Mouse (Mus musculus): ENCODE measurements around the gene Ahrr. TPM values are rescaled to one million over a fixed set of nuclear protein-coding genes. Genes with fewer than 3 reads are reported as not detected.
A peak's percentile ranks its signal among the peaks of the same experiment; 100 is the strongest.

Gene Ahrr
- polyA plus RNA-seq, 1 experiment from 2014 or later = 0.08 TPM

DNA sequence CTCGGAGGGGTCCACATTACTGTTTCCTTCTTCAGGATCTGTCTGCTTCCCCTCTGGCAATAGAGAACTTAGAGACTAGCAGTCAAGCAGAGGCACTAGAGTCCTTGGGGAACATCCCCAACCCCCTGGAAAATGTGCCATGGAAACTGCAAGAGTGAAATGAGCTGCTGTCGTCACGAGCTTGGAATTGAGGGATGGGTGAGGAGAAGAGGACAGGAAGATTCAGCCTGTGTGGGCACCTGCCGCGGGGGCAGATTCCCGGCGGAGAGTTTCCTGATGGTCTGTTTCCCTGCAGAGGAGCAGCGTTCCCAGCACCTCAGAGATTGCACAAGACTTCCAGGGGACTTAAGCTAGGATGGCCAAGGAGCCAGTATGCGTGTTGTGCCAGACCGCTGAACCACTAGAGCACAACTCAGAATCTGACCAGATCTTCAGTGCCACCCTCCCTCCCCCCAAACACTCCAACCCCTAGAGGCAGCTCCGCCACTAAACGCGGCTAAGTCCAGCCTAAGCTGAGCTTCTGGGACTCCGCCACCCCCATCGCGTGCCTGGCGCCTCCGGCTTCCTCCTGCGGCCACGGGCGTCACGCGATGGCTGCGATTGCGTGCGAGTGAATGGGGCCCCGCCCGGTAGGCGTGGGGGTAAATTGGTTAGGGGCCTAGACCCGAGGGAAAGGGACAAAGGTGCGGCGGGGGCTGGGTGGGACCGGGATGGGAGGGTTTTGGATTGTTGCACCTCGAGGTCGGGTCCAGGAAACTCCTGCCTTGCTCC, 32.5 kb downstream of the Ahrr start:
- H3K27ac ChIP-seq (ENCODE audit: low read length) = peak overlapping the region; percentile 38; the same call in 1 of the 2 replicates
- WGBS (ENCODE audit: insufficient replicate concordance) = 3% methylated on average over 35 of the region's 35 CpGs
- no peaks in the 10 kb centered on the region for H3K4me1 ChIP-seq (ENCODE audit: control insufficient read depth, low read depth, low read length)
- H3K36me3 ChIP-seq (ENCODE audit: control insufficient read depth, insufficient read depth) = no peaks in the 10 kb centered on the region
- no peaks in the 10 kb centered on the region for H3K9me3 ChIP-seq (replicated peaks; ENCODE audit: control insufficient read depth, low read length)
- no peak for ATAC-seq (ENCODE audit: low read depth)
- peaks cover 9% of the 10 kb centered on the region for H3K27me3 ChIP-seq (ENCODE audit: control insufficient read depth, insufficient read depth, low read depth, low read length)
- peak overlapping the region; percentile 67 for H3K4me2 ChIP-seq (ENCODE audit: low read depth, low read length)
- H3K9ac ChIP-seq (ENCODE audit: low read depth, low read length) = peak overlapping the region; percentile 29; the same call in 1 of the 2 replicates
- peak overlapping the region; percentile 49 for H3K4me3 ChIP-seq (ENCODE audit: low read depth, low read length)

DNA sequence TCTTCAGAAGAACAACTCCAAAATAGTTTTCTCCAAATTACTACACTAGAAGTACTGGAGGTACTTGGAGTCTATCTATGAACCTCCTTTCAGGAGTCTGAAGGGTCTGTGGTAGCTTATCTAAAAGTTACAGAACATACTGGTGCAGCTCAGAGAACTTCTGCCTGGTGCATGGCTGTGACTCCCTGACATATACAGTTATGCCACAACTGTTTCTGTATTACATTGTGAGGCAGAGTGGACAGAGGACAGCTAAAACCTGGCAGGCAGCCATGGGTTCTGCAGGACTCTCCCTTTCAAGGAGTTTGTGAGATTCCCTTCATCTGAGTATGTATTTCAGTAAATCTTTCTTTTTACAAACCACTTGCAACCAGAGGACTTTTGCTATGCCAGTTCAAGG, 45.6 kb downstream of the Ahrr start:
- Histone ChIP-seq H3K27ac (ENCODE audit: low read length) (no peak overlapping the region), H3K36me3 (ENCODE audit: control insufficient read depth, insufficient read depth) (no peaks in the 10 kb centered on the region), H3K27me3 (ENCODE audit: control insufficient read depth, insufficient read depth, low read depth, low read length) (no peaks in the 10 kb centered on the region), H3K4me2 (ENCODE audit: low read depth, low read length) (no peak overlapping the region), H3K9me3 (replicated peaks; ENCODE audit: control insufficient read depth, low read length) (no peaks in the 10 kb centered on the region), H3K9ac (ENCODE audit: low read depth, low read length) (no peak overlapping the region), H3K4me1 (ENCODE audit: control insufficient read depth, low read depth, low read length) (peaks cover 3% of the 10 kb centered on the region), H3K4me3 (ENCODE audit: low read depth, low read length) (no peak overlapping the region)
- ATAC-seq (ENCODE audit: low read depth) = peak; percentile 64

DNA sequence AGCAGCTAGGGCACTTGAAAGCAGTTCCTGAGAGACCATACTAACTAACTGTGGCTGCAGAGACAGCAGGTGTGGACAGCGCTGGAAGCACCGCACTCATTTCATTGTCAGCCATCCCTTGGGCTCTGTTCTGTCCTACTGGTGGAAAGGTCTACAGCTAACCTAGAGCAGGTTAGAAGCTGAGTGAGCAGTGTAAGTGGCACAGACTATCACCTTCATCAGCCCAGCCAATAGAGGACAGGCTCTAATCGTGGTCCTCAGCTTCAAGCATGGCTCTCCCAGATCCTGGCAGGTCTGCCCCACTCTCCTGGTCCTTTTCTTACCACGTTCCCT, 46.3 kb downstream of the Ahrr start:
- no peak overlapping the region for H3K27ac ChIP-seq (ENCODE audit: low read length)
- H3K27me3 ChIP-seq (ENCODE audit: control insufficient read depth, insufficient read depth, low read depth, low read length) = no peaks in the 10 kb centered on the region
- 53% methylated on average over 4 of the region's 4 CpGs for WGBS (ENCODE audit: insufficient replicate concordance)
- no peak overlapping the region for H3K4me3 ChIP-seq (ENCODE audit: low read depth, low read length)
- peak; percentile 43; the same call in 1 of the 2 replicates for ATAC-seq (ENCODE audit: low read depth)
- no peaks in the 10 kb centered on the region for H3K36me3 ChIP-seq (ENCODE audit: control insufficient read depth, insufficient read depth)
- peaks cover 3% of the 10 kb centered on the region for H3K4me1 ChIP-seq (ENCODE audit: control insufficient read depth, low read depth, low read length)
- H3K4me2 ChIP-seq (ENCODE audit: low read depth, low read length) = no peak overlapping the region
- no peaks in the 10 kb centered on the region for H3K9me3 ChIP-seq (replicated peaks; ENCODE audit: control insufficient read depth, low read length)
- no peak overlapping the region for H3K9ac ChIP-seq (ENCODE audit: low read depth, low read length)

DNA sequence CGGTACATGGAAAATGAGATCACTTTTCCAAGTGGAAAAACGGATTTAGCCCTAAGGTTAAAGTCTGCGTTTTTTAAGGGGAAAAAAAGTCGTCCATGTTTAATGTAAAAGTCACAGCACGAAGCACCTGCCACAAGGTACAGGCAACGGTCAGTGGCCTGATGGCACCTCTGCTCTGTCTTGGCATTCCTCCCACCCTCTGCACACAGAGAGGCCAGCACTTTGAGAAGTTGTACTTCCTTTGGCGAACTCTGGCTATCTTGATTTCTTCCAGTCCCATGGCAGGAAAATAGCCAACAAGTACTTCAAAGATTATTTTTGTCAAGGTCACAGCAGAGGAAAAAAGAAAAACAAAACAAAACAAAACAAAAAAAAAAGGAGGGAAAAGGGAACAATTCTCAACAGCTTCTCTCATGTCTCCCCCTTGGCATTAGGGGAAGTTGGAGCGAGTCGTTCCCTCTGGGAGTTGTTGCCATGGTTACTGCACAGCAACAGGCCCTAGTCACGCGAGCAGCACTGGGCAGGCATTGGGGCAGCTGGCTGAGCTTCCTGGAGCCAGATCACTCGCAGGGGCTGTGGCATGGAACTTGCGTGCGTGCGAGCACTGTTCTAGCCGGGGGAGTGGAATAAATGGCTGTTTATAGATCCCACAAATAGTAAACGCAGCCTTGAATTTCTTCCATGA, 46.8 kb downstream of the Ahrr start:
- no peaks in the 10 kb centered on the region for H3K27me3 ChIP-seq (ENCODE audit: control insufficient read depth, insufficient read depth, low read depth, low read length)
- no peaks in the 10 kb centered on the region for H3K36me3 ChIP-seq (ENCODE audit: control insufficient read depth, insufficient read depth)
- peak; percentile 50; the same call in 1 of the 2 replicates for ATAC-seq (ENCODE audit: low read depth)
- 35% methylated on average over 17 of the region's 17 CpGs for WGBS (ENCODE audit: insufficient replicate concordance)
- no peak overlapping the region for H3K4me3 ChIP-seq (ENCODE audit: low read depth, low read length)
- H3K4me1 ChIP-seq (ENCODE audit: control insufficient read depth, low read depth, low read length) = peaks cover 3% of the 10 kb centered on the region
- no peaks in the 10 kb centered on the region for H3K9me3 ChIP-seq (replicated peaks; ENCODE audit: control insufficient read depth, low read length)
- no peak overlapping the region for H3K4me2 ChIP-seq (ENCODE audit: low read depth, low read length)
- H3K9ac ChIP-seq (ENCODE audit: low read depth, low read length) = no peak overlapping the region
- no peak overlapping the region for H3K27ac ChIP-seq (ENCODE audit: low read length)

DNA sequence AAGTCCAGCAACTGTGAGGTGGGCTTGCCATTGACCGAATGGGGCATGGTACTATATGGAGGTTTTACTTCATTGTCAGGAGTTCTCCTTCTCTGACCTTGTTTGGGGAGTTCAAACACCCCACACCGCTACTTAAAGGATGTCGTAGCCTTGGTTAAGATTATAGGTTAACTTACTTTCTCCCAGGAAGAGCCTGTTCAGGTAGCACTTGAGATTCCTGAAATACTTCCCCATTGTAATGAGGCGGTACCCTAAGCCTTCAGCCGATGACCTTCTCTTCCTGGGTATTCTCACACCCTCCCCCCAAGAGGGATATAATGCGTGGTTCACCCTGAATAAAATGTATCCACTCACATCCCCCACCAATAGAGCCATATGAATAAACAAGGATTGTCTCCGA, 54.6 kb downstream of the Ahrr start:
- Histone ChIP-seq H3K4me2 (ENCODE audit: low read depth, low read length) (no peak overlapping the region), H3K27ac (ENCODE audit: low read length) (no peak overlapping the region), H3K9ac (ENCODE audit: low read depth, low read length) (no peak overlapping the region), H3K9me3 (replicated peaks; ENCODE audit: control insufficient read depth, low read length) (no peaks in the 10 kb centered on the region), H3K4me1 (ENCODE audit: control insufficient read depth, low read depth, low read length) (no peaks in the 10 kb centered on the region), H3K27me3 (ENCODE audit: control insufficient read depth, insufficient read depth, low read depth, low read length) (0 out of 2 replicates have a peak, but pooled peaks cover 2% of the 10 kb centered on the region), H3K36me3 (ENCODE audit: control insufficient read depth, insufficient read depth) (no peaks in the 10 kb centered on the region), H3K4me3 (ENCODE audit: low read depth, low read length) (no peak overlapping the region)
- 47% methylated on average over 7 of the region's 7 CpGs for WGBS (ENCODE audit: insufficient replicate concordance)
- no peak for ATAC-seq (ENCODE audit: low read depth)

DNA sequence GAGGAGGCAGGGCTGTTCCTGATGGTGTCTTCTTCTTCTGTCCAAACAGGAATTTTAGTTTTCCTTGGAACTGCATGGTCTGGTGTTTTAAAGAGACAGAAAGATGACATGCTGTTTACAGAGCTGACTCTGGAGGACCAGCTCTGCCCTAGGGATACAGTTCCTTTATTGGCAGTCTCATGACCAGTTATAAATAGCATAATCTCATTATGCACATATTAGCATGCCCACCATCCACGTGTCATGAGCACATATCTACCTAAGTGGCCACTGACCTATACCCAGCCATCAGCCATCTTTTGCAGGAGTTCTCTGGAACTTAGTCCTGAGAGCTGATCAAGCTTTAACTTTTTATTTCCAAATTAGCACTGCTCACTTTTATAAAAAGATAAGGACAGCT, 71.5 kb downstream of the Ahrr start:
- 32% methylated on average over 1 of the region's 1 CpGs for WGBS (ENCODE audit: insufficient replicate concordance)
- no peak overlapping the region for H3K4me2 ChIP-seq (ENCODE audit: low read depth, low read length)
- no peak overlapping the region for H3K4me3 ChIP-seq (ENCODE audit: low read depth, low read length)
- no peak overlapping the region for H3K27ac ChIP-seq (ENCODE audit: low read length)
- H3K9ac ChIP-seq (ENCODE audit: low read depth, low read length) = no peak overlapping the region
- H3K9me3 ChIP-seq (replicated peaks; ENCODE audit: control insufficient read depth, low read length) = no peaks in the 10 kb centered on the region
- no peak for ATAC-seq (ENCODE audit: low read depth)
- H3K36me3 ChIP-seq (ENCODE audit: control insufficient read depth, insufficient read depth) = no peaks in the 10 kb centered on the region
- no peaks in the 10 kb centered on the region for H3K4me1 ChIP-seq (ENCODE audit: control insufficient read depth, low read depth, low read length)
- no peaks in the 10 kb centered on the region for H3K27me3 ChIP-seq (ENCODE audit: control insufficient read depth, insufficient read depth, low read depth, low read length)

DNA sequence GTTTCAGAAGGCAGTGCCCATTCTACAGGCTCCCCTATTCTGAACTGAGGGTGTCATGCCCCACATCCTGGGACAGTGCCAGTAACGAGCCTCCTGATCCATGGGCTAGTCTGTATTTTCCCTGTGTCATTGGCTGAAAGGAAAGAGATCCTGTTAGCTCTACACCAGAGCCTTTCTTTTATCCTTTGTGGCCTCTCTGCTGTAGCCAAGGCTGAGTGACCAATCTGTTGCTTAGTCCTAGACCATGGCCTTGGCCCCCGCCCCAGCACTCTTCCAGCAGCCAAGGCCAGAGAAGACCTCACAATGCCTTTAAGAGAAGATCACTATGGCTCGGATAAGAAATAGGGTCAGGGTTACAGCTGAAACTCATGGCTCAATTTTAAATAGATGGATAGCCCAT, 73.7 kb downstream of the Ahrr start:
- WGBS (ENCODE audit: insufficient replicate concordance) = 58% methylated on average over 3 of the region's 3 CpGs
- Histone ChIP-seq H3K4me3 (ENCODE audit: low read depth, low read length) (no peak overlapping the region), H3K9me3 (replicated peaks; ENCODE audit: control insufficient read depth, low read length) (no peaks in the 10 kb centered on the region), H3K4me1 (ENCODE audit: control insufficient read depth, low read depth, low read length) (no peaks in the 10 kb centered on the region), H3K36me3 (ENCODE audit: control insufficient read depth, insufficient read depth) (no peaks in the 10 kb centered on the region), H3K27me3 (ENCODE audit: control insufficient read depth, insufficient read depth, low read depth, low read length) (no peaks in the 10 kb centered on the region), H3K4me2 (ENCODE audit: low read depth, low read length) (no peak overlapping the region), H3K27ac (ENCODE audit: low read length) (no peak overlapping the region), H3K9ac (ENCODE audit: low read depth, low read length) (no peak overlapping the region)
- ATAC-seq (ENCODE audit: low read depth) = no peak

DNA sequence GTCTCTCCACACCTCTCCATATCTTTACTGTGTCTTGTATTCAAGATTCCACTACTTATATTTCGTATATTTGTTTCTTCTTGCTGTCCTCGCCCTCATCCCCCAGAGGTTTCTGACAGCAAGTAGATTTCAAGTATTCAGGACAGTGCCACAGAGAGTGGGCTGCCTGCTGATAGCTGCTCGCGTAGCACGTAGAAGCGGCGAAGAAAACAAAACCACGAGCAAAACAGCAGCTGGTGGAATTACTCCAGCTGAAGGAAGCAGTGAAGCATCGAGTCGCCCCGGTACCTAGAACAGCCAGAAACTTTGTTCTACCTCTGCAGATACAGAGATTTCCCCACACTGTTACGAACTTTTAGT, 83.2 kb downstream of the Ahrr start:
- Histone ChIP-seq H3K27me3 (ENCODE audit: control insufficient read depth, insufficient read depth, low read depth, low read length) (no peaks in the 10 kb centered on the region; the same call in 1 of the 2 replicates), H3K4me3 (ENCODE audit: low read depth, low read length) (peak overlapping the region; percentile 94), H3K27ac (ENCODE audit: low read length) (peak overlapping the region; percentile 75), H3K9me3 (replicated peaks; ENCODE audit: control insufficient read depth, low read length) (no peaks in the 10 kb centered on the region), H3K36me3 (ENCODE audit: control insufficient read depth, insufficient read depth) (peaks cover 6% of the 10 kb centered on the region; the same call in 1 of the 2 replicates), H3K4me2 (ENCODE audit: low read depth, low read length) (peak overlapping the region; percentile 91), H3K9ac (ENCODE audit: low read depth, low read length) (peak overlapping the region; percentile 86), H3K4me1 (ENCODE audit: control insufficient read depth, low read depth, low read length) (peaks cover 14% of the 10 kb centered on the region)
- WGBS (ENCODE audit: insufficient replicate concordance) = 19% methylated on average over 12 of the region's 12 CpGs
- peak; percentile 33 for ATAC-seq (ENCODE audit: low read depth)

DNA sequence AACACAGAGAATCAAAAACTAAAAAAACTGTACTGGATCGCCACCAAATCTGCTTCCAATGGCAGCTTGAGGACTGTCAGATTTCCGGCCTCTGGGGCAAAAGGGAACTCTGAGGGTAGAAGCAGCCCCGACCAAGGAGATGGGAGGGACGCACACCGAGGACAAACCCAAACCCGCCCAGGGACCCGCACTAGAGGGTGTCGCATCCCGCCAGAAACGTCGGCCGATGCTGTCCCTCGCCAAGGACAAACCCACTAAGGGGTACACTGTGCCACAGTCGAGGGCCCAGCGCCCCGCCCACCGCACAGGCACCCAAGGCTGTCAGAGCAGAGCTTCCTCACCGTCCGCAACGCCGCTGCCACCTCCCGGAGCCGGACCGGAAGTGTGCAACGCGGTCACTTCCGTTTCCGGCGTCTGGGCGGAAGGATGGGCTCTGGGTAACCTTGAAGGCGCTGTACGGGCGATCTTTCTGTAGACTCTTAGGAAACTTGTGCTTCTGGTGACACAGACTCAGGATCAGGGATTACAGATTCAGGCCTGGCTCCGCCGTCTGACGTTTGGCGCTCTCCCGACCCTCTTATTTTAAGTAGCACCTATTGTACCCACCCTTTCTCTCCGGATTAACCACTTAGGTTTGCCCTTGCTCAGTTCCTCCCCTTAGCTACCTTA, 83.7 kb downstream of the Ahrr start, which contains the start of gene Exoc3:
TSS of gene Exoc3 (minus strand) at position 416 of the 669 bp plus-strand sequence.
- no peaks in the 10 kb centered on the region for H3K9me3 ChIP-seq (replicated peaks; ENCODE audit: control insufficient read depth, low read length)
- H3K4me2 ChIP-seq (ENCODE audit: low read depth, low read length) = peak within 1 kb of the TSS; percentile 91
- H3K27ac ChIP-seq (ENCODE audit: low read length) = peak within 1 kb of the TSS; percentile 75
- WGBS (ENCODE audit: insufficient replicate concordance) = 0% methylated on average over 39 of the region's 39 CpGs
- peak; percentile 95 for ATAC-seq (ENCODE audit: low read depth)
- peak within 1 kb of the TSS; percentile 94 for H3K4me3 ChIP-seq (ENCODE audit: low read depth, low read length)
- peak within 1 kb of the TSS; percentile 86 for H3K9ac ChIP-seq (ENCODE audit: low read depth, low read length)
- H3K4me1 ChIP-seq (ENCODE audit: control insufficient read depth, low read depth, low read length) = peaks cover 14% of the 10 kb centered on the region
- H3K36me3 ChIP-seq (ENCODE audit: control insufficient read depth, insufficient read depth) = peaks cover 8% of the 10 kb centered on the region; the same call in 1 of the 2 replicates
- no peaks in the 10 kb centered on the region; the same call in 1 of the 2 replicates for H3K27me3 ChIP-seq (ENCODE audit: control insufficient read depth, insufficient read depth, low read depth, low read length)

All from liver, embryonic 16.5 days (tissue).